Mouse (Mus musculus): ENCODE data around the gene Pla2g3.

Pla2g3 gene

GRCm38 (mm10) chr11:3537711-3538110 lies 49.6 kb downstream of the Pla2g3 start:
- in situ Hi-C loops (cut with MboI), result loop anchor here (25.0 kb wide), 1 partner anchor 250 kb away; no protein-coding TSS in a partner anchor

GRCm38 (mm10) chr11:3538341-3538740 lies 50.3 kb downstream of the Pla2g3 start:
- in situ Hi-C loops (cut with MboI), result loop anchor here (25.0 kb wide), 1 partner anchor 249 kb away; no protein-coding TSS in a partner anchor

- in situ Hi-C loops (cut with MboI), result loop anchor here (25.0 kb wide), 1 partner anchor 248 kb away; no protein-coding TSS in a partner anchor
These were observed 51.2 kb downstream of the Pla2g3 start for GRCm38 (mm10) chr11:3539111-3539825.

- in situ Hi-C loops (cut with MboI), result loop anchor here (25.0 kb wide), 1 partner anchor 247 kb away; no protein-coding TSS in a partner anchor
These were observed 51.7 kb downstream of the Pla2g3 start for GRCm38 (mm10) chr11:3539826-3540196.

GRCm38 (mm10) chr11:3540451-3541085 lies 52.5 kb downstream of the Pla2g3 start, which contains the start of gene Smtn:
Gene Smtn (minus strand): TSS chr11:3540612.
- in situ Hi-C loops (cut with MboI), result loop anchor here (25.0 kb wide), 1 partner anchor 247 kb away; no protein-coding TSS in a partner anchor

- in situ Hi-C loops (cut with MboI), result loop anchor here (25.0 kb wide), 1 partner anchor 245 kb away; no protein-coding TSS in a partner anchor
These were observed 53.8 kb downstream of the Pla2g3 start for GRCm38 (mm10) chr11:3541932-3542331.

- in situ Hi-C loops (cut with MboI), result loop anchor here (25.0 kb wide), 1 partner anchor 244 kb away; no protein-coding TSS in a partner anchor
These were observed 54.9 kb downstream of the Pla2g3 start for GRCm38 (mm10) chr11:3543001-3543400.

GRCm38 (mm10) chr11:3544409-3544808 lies 56.3 kb downstream of the Pla2g3 start:
- in situ Hi-C loops (cut with MboI), result loop anchor here (25.0 kb wide), 1 partner anchor 243 kb away; no protein-coding TSS in a partner anchor

- in situ Hi-C loops (cut with MboI), result loop anchor here (25.0 kb wide), 1 partner anchor 242 kb away; no protein-coding TSS in a partner anchor
These were observed 57.6 kb downstream of the Pla2g3 start for GRCm38 (mm10) chr11:3545531-3546241.

- in situ Hi-C loops (cut with MboI), result loop anchor here (25.0 kb wide), 1 partner anchor 241 kb away; no protein-coding TSS in a partner anchor
These were observed 58.1 kb downstream of the Pla2g3 start for GRCm38 (mm10) chr11:3546242-3546562.

- in situ Hi-C loops (cut with MboI), result loop anchor here (25.0 kb wide), 1 partner anchor 240 kb away; no protein-coding TSS in a partner anchor
These were observed 59.0 kb downstream of the Pla2g3 start for GRCm38 (mm10) chr11:3547047-3547446.

- in situ Hi-C loops (cut with MboI), result loop anchor here (25.0 kb wide), 1 partner anchor 239 kb away; no protein-coding TSS in a partner anchor
These were observed 59.9 kb downstream of the Pla2g3 start for GRCm38 (mm10) chr11:3547969-3548368.

GRCm38 (mm10) chr11:3548564-3549295 lies 60.6 kb downstream of the Pla2g3 start:
- in situ Hi-C loops (cut with MboI), result loop anchor here (25.0 kb wide), 1 partner anchor 239 kb away; no protein-coding TSS in a partner anchor

Measured in mature B cell (primary cell).